Mouse (Mus musculus) cerebellum, postnatal 25 days (tissue): ENCODE results near the gene Myof.

Experiments
- DNase-seq, 2 experiments: peaks; one replicate each; pipeline ENCODE4 v3.0.0; 2021; ENCODE audit warnings: mixed read lengths in 2 of 2

Myof gene

GRCm38 (mm10) chr19:37937092-37937491 is 106.3 kb downstream of the Myof start:
- DNase-seq = no peak

DNA sequence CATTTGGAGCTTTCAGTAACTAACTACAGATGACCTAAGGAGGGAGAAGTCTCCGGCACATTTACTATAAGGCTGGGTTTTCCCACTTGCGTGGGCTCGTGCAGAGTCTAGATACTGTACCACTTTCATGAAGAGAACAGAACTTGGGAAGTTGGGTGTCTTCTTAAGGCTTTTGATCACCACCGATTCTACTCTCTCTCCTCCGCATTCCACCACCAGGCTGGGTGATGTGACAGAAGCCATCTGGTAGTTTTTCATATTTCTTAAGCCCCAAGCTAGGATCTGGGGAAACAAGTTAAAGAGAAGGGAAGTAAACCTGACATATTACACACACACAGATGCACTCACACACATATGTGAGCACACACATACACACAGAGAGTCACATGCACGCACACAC is 108.7 kb downstream of the Myof start:
- DNase-seq = no peak

DNA sequence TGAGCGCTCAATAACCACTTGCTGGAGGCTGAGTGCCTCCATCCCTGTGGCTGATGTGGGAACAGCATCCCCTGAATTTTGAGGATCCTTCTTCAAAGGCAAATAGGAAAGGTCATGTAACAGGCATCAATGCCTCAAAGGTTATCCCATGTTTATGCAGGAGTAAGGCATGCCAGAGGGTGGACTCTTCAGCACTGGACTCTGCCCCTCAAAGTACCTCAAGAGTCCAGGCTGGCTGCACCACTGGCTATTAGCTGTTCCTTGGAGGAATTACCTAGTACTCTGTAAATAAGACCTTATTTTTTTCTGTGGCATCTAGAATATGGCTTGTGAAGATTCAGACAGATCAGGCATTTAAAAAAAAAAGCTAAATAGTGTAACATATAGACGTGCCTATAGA is 111.2 kb downstream of the Myof start:
- DNase-seq = no peak

DNA sequence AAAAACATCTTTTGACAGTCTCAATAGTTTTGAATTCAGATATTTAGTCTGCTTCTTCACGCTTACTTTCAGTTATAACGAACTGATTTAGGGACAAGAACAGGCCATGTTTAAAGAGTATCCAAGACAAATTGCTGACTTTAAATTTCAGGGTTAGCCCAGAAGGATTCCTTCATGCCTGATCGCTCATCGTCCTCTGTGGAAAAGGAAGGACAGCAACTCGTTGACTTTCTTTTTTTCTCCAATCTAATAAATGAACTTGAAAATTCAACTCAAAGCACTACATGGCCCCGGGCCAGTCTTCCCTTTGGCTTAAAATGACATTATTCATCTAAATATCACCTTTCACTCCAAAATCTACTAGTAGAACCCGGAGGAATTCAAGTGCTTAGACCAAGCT is 115.5 kb downstream of the Myof start:
- DNase-seq = no peak

DNA sequence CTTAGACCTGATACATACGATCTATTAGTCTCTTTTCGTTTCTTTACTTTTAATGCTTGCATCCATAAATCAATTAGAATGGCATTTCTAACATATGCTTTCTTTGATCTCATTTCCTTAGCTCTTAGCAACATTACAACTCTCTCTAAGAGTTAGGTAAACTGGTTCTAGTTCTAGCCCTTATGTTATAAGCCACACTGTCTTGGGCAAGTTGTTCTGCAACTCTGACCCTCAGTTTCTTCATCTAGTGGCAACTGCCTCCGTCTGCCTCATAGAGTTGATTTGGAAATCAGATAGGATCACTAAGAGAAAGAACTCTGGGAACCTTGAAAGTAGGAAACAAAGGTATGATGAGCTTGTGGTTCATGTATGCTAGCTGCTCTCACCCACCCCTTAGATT is 118.1 kb downstream of the Myof start:
- DNase-seq = no peak

- DNase-seq = peak in 1 of 2 experiments; percentile 8
Observed at GRCm38 (mm10) chr19:37924266-37924665, 119.1 kb downstream of the Myof start.

DNA sequence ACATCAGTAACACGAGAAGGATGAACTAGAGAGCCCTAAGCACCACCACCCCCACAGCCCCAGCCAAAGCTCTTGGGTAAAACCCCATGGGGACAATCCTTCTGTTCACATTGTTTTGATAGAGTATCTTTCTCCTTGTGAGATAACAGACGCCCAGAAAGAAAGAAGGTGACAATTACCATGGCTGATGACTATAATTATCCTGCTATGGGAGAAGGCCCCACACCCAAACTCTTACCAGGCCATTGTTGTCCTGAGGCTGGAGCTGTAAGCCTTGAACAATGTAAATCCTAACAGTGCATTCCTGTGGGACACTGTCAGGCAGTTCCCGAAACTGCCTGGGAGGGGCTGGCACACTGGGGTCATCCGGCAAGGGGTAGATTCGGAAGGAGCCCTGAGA is 122.3 kb downstream of the Myof start:
- no peak for DNase-seq

DNA sequence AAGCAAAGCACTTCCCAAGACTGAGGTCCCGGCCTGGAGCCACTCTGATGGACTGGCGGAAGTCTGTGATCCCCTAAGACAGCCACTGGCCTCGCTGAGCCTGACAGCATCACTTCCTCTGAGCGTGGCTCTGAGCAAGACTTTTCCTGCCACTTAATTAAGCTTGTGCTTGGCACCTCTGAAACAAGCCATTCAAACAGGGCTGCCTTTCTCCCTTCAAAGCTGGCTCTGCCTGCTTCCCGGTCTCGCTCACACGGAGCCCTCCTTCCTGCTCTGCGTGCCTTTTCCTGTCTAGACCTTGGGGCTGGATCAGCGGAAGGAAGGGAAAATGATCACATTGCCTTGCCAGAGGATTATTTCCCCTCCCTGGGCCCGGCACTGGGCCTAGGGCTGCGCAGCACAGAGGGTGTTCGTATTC is 124.9 kb downstream of the Myof start:
- no peak for DNase-seq

GRCm38 (mm10) chr19:37914261-37914660 is 129.1 kb downstream of the Myof start:
- no peak for DNase-seq

- DNase-seq = no peak
Observed at GRCm38 (mm10) chr19:37912501-37912900, 130.9 kb downstream of the Myof start.

- no peak for DNase-seq
Observed at GRCm38 (mm10) chr19:37909830-37910261, 133.5 kb downstream of the Myof start.

DNA sequence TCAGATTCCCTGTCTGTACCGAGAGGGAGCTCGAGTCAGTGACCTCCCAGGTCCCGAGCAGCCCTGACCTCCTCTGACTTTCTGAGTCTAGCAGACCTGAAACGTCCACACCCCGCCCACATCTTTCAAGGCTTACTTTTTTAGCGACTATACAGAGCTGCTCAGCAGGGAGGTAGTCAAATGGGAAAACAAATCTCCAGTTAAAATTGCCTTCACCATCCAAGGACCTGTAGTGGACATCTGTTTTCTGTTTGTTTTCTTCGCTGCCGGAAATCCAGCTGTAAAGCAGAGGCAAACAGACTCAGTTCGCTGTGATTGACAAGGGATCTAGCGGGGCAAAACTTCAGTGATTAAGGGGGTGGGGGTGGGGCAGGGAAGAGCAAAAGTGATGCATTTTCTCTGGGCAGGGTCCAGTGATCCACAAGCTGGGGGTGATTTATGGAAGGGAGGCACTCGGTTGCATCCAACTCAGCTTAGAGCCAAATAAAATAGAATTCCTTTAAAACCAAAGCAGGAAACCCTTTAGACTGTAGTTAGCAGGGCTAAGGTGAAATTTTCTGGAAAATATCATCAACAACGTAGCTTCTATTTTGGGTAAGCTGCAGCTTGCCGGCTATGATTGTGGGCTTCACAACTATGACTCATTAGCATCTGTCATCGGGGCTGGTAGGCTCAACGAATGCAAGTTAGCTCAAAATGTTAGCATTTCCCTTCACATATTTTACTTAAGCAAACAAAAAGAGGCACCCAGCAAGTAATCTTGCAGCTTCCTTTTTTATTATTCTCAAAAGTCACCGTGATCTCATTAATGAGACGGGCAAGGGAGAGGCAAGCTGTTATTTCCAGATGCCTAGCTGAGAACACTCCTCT is 135.7 kb downstream of the Myof start:
- DNase-seq = no peak

DNA sequence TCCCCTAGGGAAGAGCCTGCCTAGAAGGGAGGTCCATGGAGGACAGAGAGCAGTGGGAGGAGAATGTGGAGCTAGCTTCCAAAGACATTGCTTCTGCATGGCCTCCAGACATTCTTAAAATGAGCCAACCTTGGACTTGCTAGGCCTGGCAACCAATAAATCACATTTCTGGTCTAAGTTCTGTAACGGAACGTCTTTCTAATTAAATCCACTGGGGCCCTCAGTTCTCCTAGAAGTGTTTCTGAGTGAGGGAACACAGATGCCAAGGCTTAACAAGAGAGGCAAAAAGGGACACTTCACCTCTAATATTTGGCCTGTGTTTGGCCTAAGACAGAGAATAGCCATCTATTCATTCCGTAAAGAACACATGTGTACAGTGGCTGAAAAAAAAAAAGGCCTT is 136.5 kb downstream of the Myof start:
- DNase-seq = no peak

DNA sequence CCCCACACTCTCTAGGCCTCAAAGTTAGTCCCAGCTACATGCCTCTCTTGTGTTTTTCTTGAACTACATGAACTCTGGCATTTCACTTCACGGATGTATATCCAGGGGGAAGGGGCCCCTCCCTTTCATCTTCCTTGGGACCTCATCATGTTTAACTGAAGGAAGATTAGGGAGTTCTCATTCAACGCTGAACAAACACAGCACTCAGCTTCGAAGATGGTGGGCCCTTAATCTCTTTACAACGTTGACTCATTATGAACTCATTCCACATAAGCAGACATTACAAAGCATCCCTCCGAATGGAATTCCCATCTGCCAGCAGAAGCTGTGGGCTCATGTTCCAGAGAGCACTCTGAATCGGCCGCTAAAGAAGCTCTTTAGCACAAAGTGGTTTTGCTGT is 147.3 kb downstream of the Myof start:
- no peak for DNase-seq

- no peak for DNase-seq
Observed at GRCm38 (mm10) chr19:37891006-37891405, 152.4 kb downstream of the Myof start.

DNA sequence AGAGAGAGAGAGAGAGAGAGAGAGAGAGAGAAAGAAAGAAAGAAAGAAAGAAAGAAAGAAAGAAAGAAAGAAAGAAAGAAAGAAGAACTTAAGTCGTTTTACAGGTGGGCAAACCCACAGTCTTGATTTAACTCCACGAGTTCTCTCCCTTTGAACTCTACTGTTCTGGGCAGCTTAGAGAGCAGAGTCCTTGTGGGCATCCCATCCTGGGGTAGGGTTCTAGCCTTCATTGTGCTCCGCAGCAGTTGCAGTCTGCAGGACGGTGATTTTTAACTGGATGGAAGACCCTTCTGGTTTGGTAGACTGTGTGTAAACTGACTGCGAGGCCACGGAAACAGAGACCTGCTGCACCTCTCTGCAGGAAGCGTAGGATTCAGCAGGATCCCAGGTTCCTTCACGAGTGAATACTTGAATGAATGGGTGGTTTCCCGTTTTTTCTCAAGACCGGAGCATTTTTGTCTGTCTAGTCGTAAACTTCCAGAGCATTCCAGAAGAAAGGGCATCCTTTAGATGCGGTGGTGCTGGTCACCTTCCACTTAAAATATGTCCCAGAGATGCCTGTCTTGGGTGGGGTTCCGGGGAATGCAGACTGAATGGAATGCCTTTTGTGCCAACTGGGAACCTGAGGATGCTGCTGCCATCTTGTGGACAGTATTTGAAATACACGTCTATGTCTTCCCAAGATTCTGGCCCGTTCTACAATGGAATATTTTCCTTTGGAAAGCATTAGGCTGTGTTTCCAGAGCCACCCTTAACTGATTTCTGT is 156.8 kb downstream of the Myof start:
- DNase-seq = peak; percentile 53 to 68

DNA sequence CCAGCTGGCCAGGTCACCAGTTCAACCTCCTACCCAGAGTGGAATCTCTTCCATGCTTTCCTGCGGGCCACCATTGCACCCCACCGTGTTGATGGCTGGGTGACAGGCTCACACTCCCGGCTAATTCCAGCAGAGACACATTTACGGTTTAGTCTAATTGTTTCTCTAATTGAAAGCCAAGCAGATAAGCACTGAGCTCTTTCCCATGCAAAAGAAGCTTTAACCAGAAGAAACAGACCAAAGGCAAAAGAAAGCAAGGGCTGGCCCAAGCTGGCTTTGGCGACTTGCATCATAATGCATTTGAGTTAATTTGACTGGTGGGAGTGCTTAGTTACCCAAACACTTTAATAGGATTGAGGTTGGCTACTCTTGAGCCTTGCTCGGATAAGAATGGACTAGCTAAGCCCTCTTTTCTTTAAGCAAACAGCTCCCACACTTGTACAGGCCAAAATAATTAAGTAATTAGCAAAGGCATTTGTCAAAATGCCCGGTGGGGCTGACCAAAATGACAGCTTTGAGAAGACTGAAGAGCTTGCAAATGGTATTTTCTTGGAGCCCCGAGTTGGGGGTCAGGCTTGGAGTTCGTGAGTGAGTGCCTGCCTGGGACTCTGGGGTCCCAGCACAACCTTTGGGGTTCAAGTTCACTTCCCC is 161.8 kb downstream of the Myof start:
- DNase-seq = peak in 1 of 2 experiments; percentile 4

DNA sequence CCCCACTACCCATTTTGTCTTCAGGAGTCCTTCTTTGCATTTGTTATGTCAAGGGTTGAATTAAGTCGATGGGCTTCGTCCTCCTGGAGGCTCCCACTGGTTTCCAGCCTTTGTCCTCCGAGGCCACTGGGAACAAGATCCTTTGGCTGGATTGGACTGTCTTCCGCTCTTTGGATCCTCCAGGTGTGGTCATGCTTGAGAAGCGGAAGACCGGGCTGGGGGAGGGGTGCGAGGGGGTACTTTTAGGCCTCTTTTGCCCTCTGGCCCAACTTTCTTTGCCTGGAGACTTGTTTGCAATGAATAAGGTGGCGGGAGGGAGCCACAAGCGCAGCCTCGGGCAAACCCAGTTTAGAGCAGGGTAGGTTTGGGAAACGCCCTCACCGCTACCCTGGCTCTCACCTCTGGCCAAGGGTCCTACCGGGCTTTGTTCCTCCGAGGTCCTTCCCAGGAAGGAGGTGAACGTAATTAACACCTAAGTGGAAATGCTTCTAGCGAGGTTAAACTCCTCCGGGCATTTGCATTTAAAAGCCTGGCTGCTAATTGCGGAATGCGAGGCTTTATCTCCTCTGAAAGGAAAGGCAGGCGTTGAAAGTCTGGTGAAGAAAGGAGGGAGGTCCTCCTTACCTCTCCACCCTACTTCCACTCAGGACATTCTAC is 165.7 kb downstream of the Myof start:
- DNase-seq = no peak

DNA sequence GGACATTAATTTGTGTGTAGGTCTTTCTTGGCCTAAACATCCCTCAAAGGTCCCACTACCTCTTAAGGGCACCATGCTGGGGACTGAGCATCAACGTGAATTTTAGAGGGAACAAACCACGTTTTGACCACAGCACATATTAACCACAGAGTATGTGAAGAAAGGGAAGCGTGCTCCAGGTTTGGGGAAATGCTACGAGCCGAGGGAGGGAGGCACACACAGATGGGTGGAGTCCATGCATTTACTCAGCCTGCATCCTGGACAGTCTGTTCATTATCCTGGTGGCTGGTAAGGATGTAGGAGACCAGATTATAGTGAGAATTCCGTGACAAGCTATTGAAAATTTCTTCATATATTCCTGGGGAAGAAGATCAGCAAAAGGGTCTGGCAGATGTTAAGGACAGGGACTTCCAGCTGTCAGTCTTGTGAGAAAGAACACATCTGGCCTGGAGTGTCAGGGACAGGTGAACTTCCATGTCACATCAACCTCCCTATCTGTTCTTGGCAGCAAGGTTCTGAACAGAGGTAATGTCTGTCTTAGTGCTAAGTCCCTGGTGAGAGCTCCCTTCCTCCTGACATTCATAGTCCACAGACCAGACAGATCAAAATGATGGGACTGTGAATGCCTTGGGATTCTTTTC is 166.7 kb downstream of the Myof start:
- no peak for DNase-seq

- no peak for DNase-seq
Observed at GRCm38 (mm10) chr19:37873499-37873898, 169.9 kb downstream of the Myof start.

- no peak for DNase-seq
Observed at GRCm38 (mm10) chr19:37867592-37867991, 175.8 kb downstream of the Myof start.

- no peak for DNase-seq
Observed at GRCm38 (mm10) chr19:37866994-37867393, 176.4 kb downstream of the Myof start.
